Mouse (Mus musculus): ENCODE results near the gene Pcyox1.
"Not testable (repeated sequence)": the region's sequence is repeated elsewhere in the genome, so short reads cannot be mapped to it uniquely, and the experiment has no call there.

Gene Pcyox1

DNA sequence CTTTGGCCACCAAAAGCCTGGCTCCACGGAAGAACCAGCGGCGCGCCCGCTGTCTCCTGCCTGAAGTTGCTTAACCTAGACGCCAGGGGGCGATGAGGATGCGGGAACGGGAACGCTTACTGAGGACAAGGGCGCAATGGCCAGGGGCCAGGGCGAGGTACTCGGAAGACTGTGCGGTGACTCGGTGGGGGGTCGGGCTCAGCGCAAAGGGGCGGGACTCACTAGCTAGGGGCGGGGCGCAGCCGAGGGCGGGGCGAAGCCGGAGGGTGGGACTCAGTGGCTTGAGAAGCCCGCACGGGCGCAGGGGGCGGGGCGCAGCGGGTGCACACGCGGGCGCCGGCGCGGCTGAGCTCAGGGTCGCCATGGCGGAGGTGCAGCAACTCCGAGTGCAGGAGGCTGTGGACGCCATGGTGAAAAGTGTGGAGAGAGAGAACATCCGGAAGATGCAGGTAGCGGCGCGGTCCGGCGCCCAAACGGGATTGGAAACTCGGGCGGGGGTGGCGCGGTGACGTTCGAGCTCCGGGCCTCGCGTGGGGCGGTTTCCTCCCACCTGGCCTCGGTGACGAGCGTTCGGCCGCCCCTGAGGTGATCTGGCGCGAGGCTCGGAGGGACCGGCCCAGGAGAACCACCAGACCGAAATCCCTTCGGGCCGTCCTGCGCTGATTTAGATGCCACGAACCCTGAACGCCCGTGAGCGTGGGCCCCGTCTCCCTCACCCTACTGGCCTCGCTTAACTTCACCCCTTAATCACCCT is 31.4 kb downstream of the Pcyox1 start, which contains the start of gene Fam136a:
Gene Fam136a (plus strand): TSS at position 276 of the 754 bp plus-strand sequence.
- DNase-seq = peak; percentile 93

- peak; percentile 83 for DNase-seq
Observed at GRCm38 (mm10) chr6:86364442-86365141, 32.4 kb downstream of the Pcyox1 start.

GRCm38 (mm10) chr6:86361373-86361772 is 35.6 kb downstream of the Pcyox1 start:
- no peak for DNase-seq

- DNase-seq = no peak
Observed at GRCm38 (mm10) chr6:86360691-86361090, 36.3 kb downstream of the Pcyox1 start.

DNA sequence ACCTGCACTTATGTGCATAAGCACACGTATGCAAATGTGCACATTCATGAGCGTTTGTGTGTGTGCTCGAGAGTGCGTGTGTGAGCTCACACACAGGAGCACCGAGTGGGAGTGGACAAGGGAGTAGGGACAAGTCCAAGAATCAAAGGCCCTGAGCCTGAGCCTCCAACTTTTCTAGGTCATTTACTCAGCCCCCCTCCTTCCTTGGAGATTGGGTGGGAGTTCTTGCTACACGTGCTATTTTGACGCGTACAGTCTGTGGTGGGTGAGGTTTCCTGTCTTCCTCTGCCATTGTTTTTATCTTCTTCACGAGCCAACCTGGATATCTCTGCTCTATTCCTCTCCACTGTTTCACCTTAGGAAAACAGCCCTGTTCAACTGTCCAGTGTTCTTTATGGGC is 40.0 kb downstream of the Pcyox1 start:
- DNase-seq = no peak

- no peak for DNase-seq
Observed at GRCm38 (mm10) chr6:86354948-86355347, 42.0 kb downstream of the Pcyox1 start.

- no peak for DNase-seq
Observed at GRCm38 (mm10) chr6:86349257-86349656, 47.7 kb downstream of the Pcyox1 start.

- DNase-seq = no peak
Observed at GRCm38 (mm10) chr6:86346063-86346462, 50.9 kb downstream of the Pcyox1 start.

GRCm38 (mm10) chr6:86343656-86344055 is 53.3 kb downstream of the Pcyox1 start:
- no peak for DNase-seq

GRCm38 (mm10) chr6:86336340-86336739 is 60.6 kb downstream of the Pcyox1 start:
- DNase-seq = not testable (repeated sequence)
